Mouse (Mus musculus): ENCODE results near the gene Vrk2. TPM values are rescaled to one million over a fixed set of nuclear protein-coding genes. Genes with fewer than 3 reads are reported as not detected.
A peak's percentile ranks its signal among the peaks of the same experiment; 100 is the strongest.

The Vrk2 gene
- polyA plus RNA-seq, 1 experiment from 2014 or later, result 13.1 TPM

DNA sequence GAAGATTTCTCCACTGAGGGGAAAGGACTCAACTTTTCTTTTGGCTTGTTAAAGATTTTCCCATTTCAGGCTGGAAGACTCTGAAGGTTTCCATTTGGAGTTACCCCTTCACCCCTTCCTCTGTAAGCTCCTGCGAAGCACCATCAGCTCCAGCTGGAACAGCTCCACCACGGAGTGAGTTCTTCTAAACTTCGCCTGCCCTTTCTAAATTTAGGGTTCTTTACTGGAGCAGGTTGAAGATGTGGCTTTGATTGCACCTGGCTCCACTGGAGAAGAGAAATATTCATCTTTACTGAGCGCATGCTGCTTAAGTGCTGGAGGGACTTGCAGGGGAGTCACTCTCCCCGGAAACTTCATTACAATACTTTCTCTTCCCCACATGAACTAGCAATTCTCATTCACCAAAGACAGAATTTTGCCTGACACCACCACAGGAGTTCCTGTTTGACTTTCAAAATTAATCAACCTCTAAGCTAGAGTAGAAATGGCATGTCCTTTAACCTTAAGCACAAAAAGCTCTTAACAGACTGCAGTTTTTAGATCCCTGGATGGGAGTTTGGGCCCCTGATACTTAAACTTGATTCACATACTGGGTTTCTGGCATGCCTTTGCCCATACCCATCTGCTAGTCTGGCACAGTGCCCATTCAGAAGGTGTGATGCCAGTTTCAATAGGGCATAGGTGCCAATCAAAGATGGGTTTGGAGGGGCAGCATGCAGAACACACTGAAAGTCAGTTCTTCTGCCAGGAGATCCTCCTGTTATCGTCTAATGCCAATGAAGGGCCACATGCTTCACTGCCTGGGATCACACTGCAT lies 7.2 kb downstream of the Vrk2 start:
- H3K4me3 ChIP-seq (ENCODE audit: low read depth, low read length), result no peak overlapping the region
- ATAC-seq (peak; percentile 17; the same call in 1 of the 2 replicates), DNase-seq (no peak)
- H3K9me3 ChIP-seq (ENCODE audit: low read length), result no peaks in the 10 kb centered on the region
- H3K4me2 ChIP-seq (ENCODE audit: low read depth, low read length), result peak overlapping the region; percentile 10
- H3K4me1 ChIP-seq (ENCODE audit: insufficient read depth), result 0 out of 2 replicates have a peak, but pooled peaks cover 4% of the 10 kb centered on the region
- H3K36me3 ChIP-seq (replicated peaks; ENCODE audit: insufficient read depth, low read length), result peaks cover 17% of the 10 kb centered on the region; the same call in 1 of the 2 replicates
- no peak for TF ChIP-seq EP300 (IDR thresholded peaks at IDR 0.05; ENCODE audit: low read depth)
- TF ChIP-seq CTCF (IDR thresholded peaks at IDR 0.05; ENCODE audit: low read depth), result no peak
- WGBS (ENCODE audit: insufficient replicate concordance), result 66% methylated on average over 6 of the region's 6 CpGs
- no peak overlapping the region for H3K9ac ChIP-seq (replicated peaks)
- H3K27ac ChIP-seq (ENCODE audit: low read depth), result peak overlapping the region; percentile 36; the same call in 1 of the 2 replicates
- no peaks in the 10 kb centered on the region for H3K27me3 ChIP-seq (ENCODE audit: insufficient read depth, low read length)

DNA sequence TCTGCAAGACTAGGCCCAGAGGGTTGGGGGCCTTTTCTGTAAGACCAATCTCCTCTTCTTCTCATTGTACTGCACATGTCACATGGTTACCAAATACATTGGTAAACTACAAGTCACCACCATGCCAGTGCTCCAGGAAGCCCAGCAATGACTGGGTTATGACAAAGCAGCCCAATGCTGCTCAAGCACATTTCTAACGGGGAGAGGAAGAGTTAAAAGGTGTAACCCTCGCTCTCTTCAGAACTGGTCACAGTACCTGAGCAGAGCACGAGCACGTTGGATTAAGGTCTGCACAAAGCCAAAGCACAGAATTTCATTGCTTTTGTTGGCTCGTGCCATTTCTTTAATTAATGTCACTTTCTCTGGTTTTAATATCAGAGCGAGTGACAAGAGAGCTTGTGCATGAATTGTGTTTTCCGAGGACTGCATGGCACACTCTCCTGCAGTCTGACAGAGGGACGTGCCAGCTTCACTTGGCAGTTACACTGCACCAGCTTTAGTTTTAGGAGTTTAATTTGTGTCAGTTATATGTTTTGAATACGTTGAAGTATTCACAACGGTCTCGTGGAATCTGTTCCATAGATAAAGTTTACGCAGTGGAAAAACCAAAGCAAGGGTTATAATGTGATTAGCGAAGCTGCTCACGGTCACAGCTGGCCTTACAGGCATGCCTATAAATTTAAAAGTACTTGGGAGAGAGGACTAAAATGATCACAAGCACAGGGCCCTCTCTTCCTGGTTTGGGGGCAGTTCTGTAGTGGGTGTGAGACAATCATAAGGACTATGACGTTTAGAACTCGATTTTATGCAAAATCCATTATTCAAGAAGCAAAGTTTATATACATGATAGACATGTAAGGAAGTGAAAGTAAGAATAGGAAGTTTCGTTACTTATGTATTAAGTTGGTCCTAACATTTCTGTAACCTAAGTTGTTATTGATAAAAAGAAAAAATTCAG lies 8.1 kb downstream of the Vrk2 start:
- DNase-seq (no peak), ATAC-seq (peak; percentile 35; the same call in 1 of the 2 replicates)
- 0 out of 2 replicates have a peak overlapping the region, but pooled peaks have one; percentile 10 for H3K4me2 ChIP-seq (ENCODE audit: low read depth, low read length)
- H3K4me1 ChIP-seq (ENCODE audit: insufficient read depth), result 0 out of 2 replicates have a peak, but pooled peaks cover 4% of the 10 kb centered on the region
- H3K36me3 ChIP-seq (replicated peaks; ENCODE audit: insufficient read depth, low read length), result peaks cover 14% of the 10 kb centered on the region; the same call in 1 of the 2 replicates
- WGBS (ENCODE audit: insufficient replicate concordance), result 83% methylated on average over 17 of the region's 17 CpGs
- peak overlapping the region; percentile 36; the same call in 1 of the 2 replicates for H3K27ac ChIP-seq (ENCODE audit: low read depth)
- no peak overlapping the region for H3K4me3 ChIP-seq (ENCODE audit: low read depth, low read length)
- TF ChIP-seq EP300 (IDR thresholded peaks at IDR 0.05; ENCODE audit: low read depth), result no peak
- H3K9ac ChIP-seq (replicated peaks), result no peak overlapping the region
- H3K9me3 ChIP-seq (ENCODE audit: low read length), result no peaks in the 10 kb centered on the region
- no peaks in the 10 kb centered on the region for H3K27me3 ChIP-seq (ENCODE audit: insufficient read depth, low read length)

- H3K27ac ChIP-seq (ENCODE audit: low read depth), result no peak overlapping the region
- H3K9ac ChIP-seq (replicated peaks), result no peak overlapping the region
- no peaks in the 10 kb centered on the region for H3K27me3 ChIP-seq (ENCODE audit: insufficient read depth, low read length)
- no peaks in the 10 kb centered on the region for H3K9me3 ChIP-seq (ENCODE audit: low read length)
- DNase-seq (no peak), ATAC-seq (no peak)
- no peak for TF ChIP-seq EP300 (IDR thresholded peaks at IDR 0.05; ENCODE audit: low read depth)
- no peak for TF ChIP-seq CTCF (IDR thresholded peaks at IDR 0.05; ENCODE audit: low read depth)
- 0 out of 2 replicates have a peak, but pooled peaks cover 2% of the 10 kb centered on the region for H3K4me1 ChIP-seq (ENCODE audit: insufficient read depth)
- WGBS (ENCODE audit: insufficient replicate concordance), result 72% methylated on average over 3 of the region's 3 CpGs
- no peak overlapping the region for H3K4me2 ChIP-seq (ENCODE audit: low read depth, low read length)
- no peak overlapping the region for H3K4me3 ChIP-seq (ENCODE audit: low read depth, low read length)
- H3K36me3 ChIP-seq (replicated peaks; ENCODE audit: insufficient read depth, low read length), result peaks cover 9% of the 10 kb centered on the region
Measured at GRCm38 (mm10) chr11:26551551-26551950, 42.2 kb downstream of the Vrk2 start.

DNA sequence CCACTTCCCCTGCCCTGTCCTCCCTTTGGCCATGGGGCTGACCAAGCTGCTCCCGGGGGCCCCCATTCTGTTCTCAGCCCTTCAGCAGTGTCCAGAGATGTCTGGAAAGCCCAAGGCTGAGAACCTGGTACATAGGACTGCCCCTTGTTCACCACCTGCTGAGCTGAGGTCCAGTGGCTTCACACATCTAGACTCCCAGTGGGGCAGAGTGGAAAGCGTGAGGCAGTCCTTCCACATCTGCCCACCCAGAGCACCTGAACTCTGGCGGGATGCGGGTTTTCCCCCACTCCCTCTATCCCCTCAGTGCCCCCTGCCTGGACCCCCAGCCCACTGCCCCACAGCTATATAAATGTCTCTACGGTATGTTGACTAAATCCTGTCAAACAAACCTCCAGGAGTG lies 56.0 kb downstream of the Vrk2 start:
- Histone ChIP-seq H3K9ac (replicated peaks) (no peak overlapping the region), H3K27me3 (ENCODE audit: insufficient read depth, low read length) (no peaks in the 10 kb centered on the region), H3K36me3 (replicated peaks; ENCODE audit: insufficient read depth, low read length) (peaks cover 9% of the 10 kb centered on the region; the same call in 1 of the 2 replicates), H3K9me3 (ENCODE audit: low read length) (no peaks in the 10 kb centered on the region), H3K27ac (ENCODE audit: low read depth) (no peak overlapping the region), H3K4me2 (ENCODE audit: low read depth, low read length) (no peak overlapping the region), H3K4me3 (ENCODE audit: low read depth, low read length) (no peak overlapping the region), H3K4me1 (ENCODE audit: insufficient read depth) (peaks cover 5% of the 10 kb centered on the region; the same call in 1 of the 2 replicates)
- ATAC-seq (no peak), DNase-seq (no peak)
- no peak for TF ChIP-seq EP300 (IDR thresholded peaks at IDR 0.05; ENCODE audit: low read depth)
- 85% methylated on average over 5 of the region's 5 CpGs for WGBS (ENCODE audit: insufficient replicate concordance)

DNA sequence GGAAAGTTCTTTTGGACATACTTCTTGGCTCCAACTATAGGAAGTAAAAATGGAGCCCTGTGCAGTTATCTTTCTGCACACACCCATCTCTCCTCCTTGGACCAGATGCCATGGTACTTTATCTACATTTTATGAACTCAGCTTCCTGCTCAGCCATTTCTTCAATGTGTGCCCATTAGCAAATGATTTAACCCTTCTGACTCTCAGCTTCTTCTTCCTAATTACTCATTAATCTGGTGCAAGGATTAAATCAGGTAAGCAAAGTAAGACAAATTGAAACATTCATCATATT lies 60.0 kb downstream of the Vrk2 start:
- no peak for DNase-seq
- Histone ChIP-seq H3K9ac (replicated peaks) (no peak overlapping the region), H3K27me3 (ENCODE audit: insufficient read depth, low read length) (no peaks in the 10 kb centered on the region), H3K36me3 (replicated peaks; ENCODE audit: insufficient read depth, low read length) (peaks cover 9% of the 10 kb centered on the region; the same call in 1 of the 2 replicates), H3K27ac (ENCODE audit: low read depth) (no peak overlapping the region), H3K4me3 (ENCODE audit: low read depth, low read length) (no peak overlapping the region), H3K4me1 (ENCODE audit: insufficient read depth) (peaks cover 5% of the 10 kb centered on the region; the same call in 1 of the 2 replicates), H3K9me3 (ENCODE audit: low read length) (no peaks in the 10 kb centered on the region), H3K4me2 (ENCODE audit: low read depth, low read length) (no peak overlapping the region)
- ATAC-seq, result peak; percentile 87
- TF ChIP-seq CTCF (IDR thresholded peaks at IDR 0.05; ENCODE audit: low read depth) (no peak), EP300 (IDR thresholded peaks at IDR 0.05; ENCODE audit: low read depth) (peak; percentile 63)
